Mouse (Mus musculus): ENCODE data around the gene Olfr771. TPM values are rescaled to one million over a fixed set of nuclear protein-coding genes. Genes with fewer than 3 reads are reported as not detected.
"Not testable (repeated sequence)": the region's sequence is repeated elsewhere in the genome, so short reads cannot be mapped to it uniquely, and the experiment has no call there.

Gene Olfr771
- not detected in 2 replicates for polyA plus RNA-seq (2016; fragmentation: Nextera tagmentation; extraction: Ambion mirVana)

DNA sequence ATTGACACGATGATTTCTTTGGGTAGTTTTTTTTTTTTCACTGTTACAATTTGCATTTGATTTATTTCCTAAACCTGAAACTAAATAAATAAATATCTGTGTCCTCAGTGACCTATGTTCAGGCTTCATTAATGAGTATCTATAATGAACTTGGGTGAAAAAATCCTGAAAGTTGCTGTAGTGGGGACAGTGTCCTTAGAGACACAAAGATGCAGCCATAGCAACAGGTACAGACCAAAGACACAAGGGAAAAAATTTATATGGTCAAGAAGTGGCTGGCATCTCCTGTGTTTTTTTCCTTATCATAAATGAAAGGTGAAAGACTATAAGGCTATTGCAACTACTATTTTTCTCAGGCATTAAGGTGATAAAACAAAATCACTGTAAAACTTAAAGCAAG is at the start of gene Olfr771:
Gene Olfr771 (minus strand): TSS at position 101 of the 400 bp plus-strand sequence.
- no peak within 1 kb of the TSS for H3K4me3 ChIP-seq
- H3K27me3 ChIP-seq (ENCODE audit: low read depth, poor library complexity, severe bottlenecking), result no peaks in the 10 kb centered on the region
- WGBS, result 88% methylated on average over 1 of the region's 1 CpGs
- no peak within 1 kb of the TSS for H3K27ac ChIP-seq
- no peak for DNase-seq (ENCODE audit: low spot score)
- no peaks in the 10 kb centered on the region for H3K4me1 ChIP-seq
- H3K9me3 ChIP-seq (replicated peaks), result no peaks in the 10 kb centered on the region
- H3K36me3 ChIP-seq, result no peaks in the 10 kb centered on the region

DNA sequence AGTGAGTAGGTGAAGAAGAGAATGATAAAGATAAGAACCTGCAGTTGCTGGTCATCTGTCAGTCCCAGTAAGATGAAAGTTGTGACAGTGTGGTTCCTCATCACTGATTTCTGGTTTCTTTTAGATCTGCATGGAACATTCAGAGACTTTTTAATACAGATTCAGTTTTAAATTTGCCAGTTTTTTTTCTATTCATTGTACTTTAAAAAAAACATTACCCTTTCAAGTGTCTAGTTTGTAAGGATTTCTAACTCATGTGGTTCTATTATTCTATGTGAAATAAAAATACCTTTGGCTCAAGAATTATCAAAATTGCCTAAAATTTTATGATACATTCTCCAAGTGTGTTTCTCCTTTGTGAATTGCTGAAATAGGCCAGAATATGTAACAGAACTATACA is 22.8 kb upstream of the Olfr771 start, which contains the start of gene Olfr773:
Gene Olfr773 (minus strand): TSS at position 101 of the 400 bp plus-strand sequence.
- not testable (repeated sequence) for H3K4me1 ChIP-seq; H3K27ac ChIP-seq; DNase-seq (ENCODE audit: low spot score); H3K27me3 ChIP-seq (ENCODE audit: low read depth, poor library complexity, severe bottlenecking); H3K36me3 ChIP-seq; H3K9me3 ChIP-seq (replicated peaks); H3K4me3 ChIP-seq

DNA sequence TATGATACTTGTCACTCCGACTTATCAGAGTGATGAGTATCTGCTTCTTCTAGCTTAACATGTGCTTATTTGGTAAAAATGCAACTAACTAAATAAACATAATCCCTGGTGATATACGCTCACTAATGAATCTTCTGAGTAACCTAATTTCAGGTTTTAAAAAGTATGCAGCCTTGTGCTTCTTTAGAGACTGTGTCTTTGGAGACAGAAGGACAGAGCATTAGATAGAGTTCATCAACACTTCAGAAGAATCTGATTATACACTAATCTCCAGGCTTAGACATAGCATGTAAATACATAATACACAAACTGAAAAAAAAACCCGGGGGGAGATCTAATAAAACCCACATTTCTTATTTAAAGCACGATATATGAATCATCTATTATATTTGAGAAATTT is 13.3 kb upstream of the Olfr771 start, which contains the start of gene Olfr772:
Gene Olfr772 (minus strand): TSS at position 101 of the 400 bp plus-strand sequence.
- H3K27me3 ChIP-seq (ENCODE audit: low read depth, poor library complexity, severe bottlenecking); H3K4me3 ChIP-seq; H3K9me3 ChIP-seq (replicated peaks); H3K36me3 ChIP-seq; DNase-seq (ENCODE audit: low spot score); H3K27ac ChIP-seq; H3K4me1 ChIP-seq: not testable (repeated sequence)
- 90% methylated on average over 4 of the region's 4 CpGs for WGBS

DNA sequence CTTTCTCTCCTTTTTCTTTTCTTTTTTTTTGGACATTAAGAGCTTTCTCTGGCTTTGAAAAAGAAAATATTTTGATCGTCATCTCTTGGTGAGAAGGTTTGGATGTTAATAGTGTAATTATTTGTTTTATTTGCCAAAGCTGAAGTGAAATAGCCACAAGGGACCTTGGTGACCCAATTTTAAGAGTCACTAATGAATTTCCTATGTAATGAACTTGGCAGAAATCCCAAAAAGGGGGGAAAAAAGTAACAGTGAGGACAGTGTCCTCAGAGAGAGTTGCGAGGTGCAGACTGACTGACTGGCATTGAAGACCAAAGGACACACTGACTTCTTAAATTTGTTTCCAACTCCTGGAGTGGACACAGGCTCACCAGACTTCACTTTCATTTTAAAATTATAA is 25.7 kb downstream of the Olfr771 start, which contains the start of gene Olfr770:
Gene Olfr770 (minus strand): TSS at position 101 of the 400 bp plus-strand sequence.
- 90% methylated on average over 2 of the region's 2 CpGs for WGBS
- no peak within 1 kb of the TSS for H3K27ac ChIP-seq
- DNase-seq (ENCODE audit: low spot score), result no peak
- no peaks in the 10 kb centered on the region for H3K36me3 ChIP-seq
- H3K9me3 ChIP-seq (replicated peaks), result no peaks in the 10 kb centered on the region
- no peaks in the 10 kb centered on the region for H3K27me3 ChIP-seq (ENCODE audit: low read depth, poor library complexity, severe bottlenecking)
- H3K4me1 ChIP-seq, result no peaks in the 10 kb centered on the region
- no peak within 1 kb of the TSS for H3K4me3 ChIP-seq

DNA sequence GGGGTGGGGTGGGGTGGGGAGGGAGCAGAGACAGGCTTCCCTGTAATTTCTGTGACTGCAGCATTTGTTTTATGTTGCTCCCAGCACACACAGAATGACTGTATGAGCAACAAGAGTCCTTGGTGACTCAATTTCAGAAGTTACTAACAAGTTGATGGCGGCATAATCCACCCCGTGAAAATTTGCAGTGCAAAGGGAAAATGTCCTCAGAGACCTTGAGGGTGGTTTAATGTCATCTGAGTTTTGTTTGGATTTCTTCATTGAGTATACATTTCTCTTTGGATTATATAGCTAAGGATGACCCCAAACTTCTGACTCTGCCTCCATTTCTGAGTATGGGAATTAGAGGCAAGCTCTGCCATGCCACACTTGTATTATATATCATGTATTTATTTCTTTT is 46.8 kb downstream of the Olfr771 start, which contains the start of gene Olfr769:
Gene Olfr769 (minus strand): TSS at position 101 of the 400 bp plus-strand sequence.
- no peaks in the 10 kb centered on the region for H3K36me3 ChIP-seq
- 90% methylated on average over 2 of the region's 2 CpGs for WGBS

DNA sequence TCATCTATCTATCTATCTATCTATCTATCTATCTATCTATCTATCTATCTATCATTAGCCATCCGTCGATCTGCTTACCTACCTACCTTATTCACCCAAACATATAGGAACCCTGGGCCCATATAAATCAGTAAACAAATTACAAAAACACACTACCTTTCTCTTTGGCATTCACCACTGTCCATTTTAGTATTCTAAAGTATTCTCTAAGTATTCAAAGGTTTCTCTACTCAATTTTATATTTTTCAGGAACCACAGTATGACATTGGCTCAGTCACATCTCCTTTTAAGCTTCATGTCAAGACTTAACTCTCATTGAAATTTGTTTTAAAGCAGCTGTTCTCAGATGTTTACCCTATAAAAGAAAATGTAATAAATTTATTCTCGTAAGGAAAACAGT is 49.4 kb downstream of the Olfr771 start:
- DNase-seq (ENCODE audit: low spot score), result no peak

More for the DNA sequence above, 46.8 kb downstream of the Olfr771 start, which contains the start of gene Olfr769:
- H3K27me3 ChIP-seq (ENCODE audit: low read depth, poor library complexity, severe bottlenecking), result no peaks in the 10 kb centered on the region
- no peak within 1 kb of the TSS for H3K4me3 ChIP-seq
- H3K9me3 ChIP-seq (replicated peaks), result no peaks in the 10 kb centered on the region
- H3K27ac ChIP-seq, result no peak within 1 kb of the TSS
- no peaks in the 10 kb centered on the region for H3K4me1 ChIP-seq
- no peak for DNase-seq (ENCODE audit: low spot score)

More for the DNA sequence above, 49.4 kb downstream of the Olfr771 start:
- no peaks in the 10 kb centered on the region for H3K27me3 ChIP-seq (ENCODE audit: low read depth, poor library complexity, severe bottlenecking)
- no peak overlapping the region for H3K4me3 ChIP-seq
- no peaks in the 10 kb centered on the region for H3K9me3 ChIP-seq (replicated peaks)
- H3K27ac ChIP-seq, result no peak overlapping the region
- no peaks in the 10 kb centered on the region for H3K36me3 ChIP-seq
- H3K4me1 ChIP-seq, result no peaks in the 10 kb centered on the region
- 94% methylated on average over 3 of the region's 3 CpGs for WGBS

Other genes with a start within 250 kb of the Olfr771 start
- 9.2 and 10.2 TPM in 2 replicates for gene Rdh5, start 241.9 kb downstream of the Olfr771 start, polyA plus RNA-seq (2016; fragmentation: Nextera tagmentation; extraction: Ambion mirVana)
- gene Bloc1s1, start 240.7 kb downstream of the Olfr771 start, polyA plus RNA-seq (2016; fragmentation: Nextera tagmentation; extraction: Ambion mirVana), result 168 and 182 TPM in 2 replicates
- gene Itga7, start 230.9 kb downstream of the Olfr771 start, polyA plus RNA-seq (2016; fragmentation: Nextera tagmentation; extraction: Ambion mirVana), result 0.15 and 0.24 TPM in 2 replicates
- 0.11 TPM in 1 of 2 replicates, not detected in the other for gene Mettl7b, start 203.8 kb downstream of the Olfr771 start, polyA plus RNA-seq (2016; fragmentation: Nextera tagmentation; extraction: Ambion mirVana)
- not detected in 2 replicates for gene Olfr9, start 175.3 kb downstream of the Olfr771 start, polyA plus RNA-seq (2016; fragmentation: Nextera tagmentation; extraction: Ambion mirVana)
- not detected in 2 replicates for gene Olfr763, start 154.0 kb downstream of the Olfr771 start, polyA plus RNA-seq (2016; fragmentation: Nextera tagmentation; extraction: Ambion mirVana)
- gene Olfr764-ps1, start 124.9 kb downstream of the Olfr771 start, polyA plus RNA-seq (2016; fragmentation: Nextera tagmentation; extraction: Ambion mirVana), result not detected in 2 replicates
- gene Olfr765, start 114.8 kb downstream of the Olfr771 start, polyA plus RNA-seq (2016; fragmentation: Nextera tagmentation; extraction: Ambion mirVana), result not detected in 2 replicates
- gene Olfr766-ps1, start 95.8 kb downstream of the Olfr771 start, polyA plus RNA-seq (2016; fragmentation: Nextera tagmentation; extraction: Ambion mirVana), result not detected in 2 replicates
- not detected in 2 replicates for gene Olfr767, start 81.8 kb downstream of the Olfr771 start, polyA plus RNA-seq (2016; fragmentation: Nextera tagmentation; extraction: Ambion mirVana)
- gene Olfr768, start 65.4 kb downstream of the Olfr771 start, polyA plus RNA-seq (2016; fragmentation: Nextera tagmentation; extraction: Ambion mirVana), result not detected in 2 replicates
- not detected in 2 replicates for gene Olfr769, start 46.9 kb downstream of the Olfr771 start, polyA plus RNA-seq (2016; fragmentation: Nextera tagmentation; extraction: Ambion mirVana)
- gene Olfr770, start 25.8 kb downstream of the Olfr771 start, polyA plus RNA-seq (2016; fragmentation: Nextera tagmentation; extraction: Ambion mirVana), result not detected in 2 replicates
- not detected in 2 replicates for gene Olfr772, start 13.2 kb upstream of the Olfr771 start, polyA plus RNA-seq (2016; fragmentation: Nextera tagmentation; extraction: Ambion mirVana)
- not detected in 2 replicates for gene Olfr773, start 22.7 kb upstream of the Olfr771 start, polyA plus RNA-seq (2016; fragmentation: Nextera tagmentation; extraction: Ambion mirVana)
- gene Olfr774, start 71.5 kb upstream of the Olfr771 start, polyA plus RNA-seq (2016; fragmentation: Nextera tagmentation; extraction: Ambion mirVana), result not detected in 2 replicates
- not detected in 2 replicates for gene Olfr775, start 83.7 kb upstream of the Olfr771 start, polyA plus RNA-seq (2016; fragmentation: Nextera tagmentation; extraction: Ambion mirVana)
- gene Olfr776, start 94.4 kb upstream of the Olfr771 start, polyA plus RNA-seq (2016; fragmentation: Nextera tagmentation; extraction: Ambion mirVana), result not detected in 2 replicates
- gene Olfr777, start 106.7 kb upstream of the Olfr771 start, polyA plus RNA-seq (2016; fragmentation: Nextera tagmentation; extraction: Ambion mirVana), result not detected in 2 replicates
- gene Olfr780, start 153.4 kb upstream of the Olfr771 start, polyA plus RNA-seq (2016; fragmentation: Nextera tagmentation; extraction: Ambion mirVana), result not detected in 2 replicates
- gene Olfr781, start 164.1 kb upstream of the Olfr771 start, polyA plus RNA-seq (2016; fragmentation: Nextera tagmentation; extraction: Ambion mirVana), result not detected in 2 replicates
- gene Olfr782, start 184.1 kb upstream of the Olfr771 start, polyA plus RNA-seq (2016; fragmentation: Nextera tagmentation; extraction: Ambion mirVana), result not detected in 2 replicates
- gene Olfr784, start 219.3 kb upstream of the Olfr771 start, polyA plus RNA-seq (2016; fragmentation: Nextera tagmentation; extraction: Ambion mirVana), result 0.08 and 0.13 TPM in 2 replicates
- not detected in 2 replicates for gene Olfr785, start 240.7 kb upstream of the Olfr771 start, polyA plus RNA-seq (2016; fragmentation: Nextera tagmentation; extraction: Ambion mirVana)